Mouse (Mus musculus) spleen, postnatal 4 days (tissue): ENCODE measurements around the gene Sppl2a.
"Not testable (repeated sequence)": the region's sequence is repeated elsewhere in the genome, so short reads cannot be mapped to it uniquely, and the experiment has no call there.

Experiments used
- DNase-seq, 2 experiments: peaks; one replicate each; pipeline ENCODE4 v3.0.0; 2022; ENCODE audit warnings: low spot score in 2 of 2

The Sppl2a gene

GRCm38 (mm10) chr2:126932897-126933641 lies at the start of gene Sppl2a:
Sppl2a (minus strand) TSS chr2:126933235.
- DNase-seq = peak; percentile 84 to 93

DNA sequence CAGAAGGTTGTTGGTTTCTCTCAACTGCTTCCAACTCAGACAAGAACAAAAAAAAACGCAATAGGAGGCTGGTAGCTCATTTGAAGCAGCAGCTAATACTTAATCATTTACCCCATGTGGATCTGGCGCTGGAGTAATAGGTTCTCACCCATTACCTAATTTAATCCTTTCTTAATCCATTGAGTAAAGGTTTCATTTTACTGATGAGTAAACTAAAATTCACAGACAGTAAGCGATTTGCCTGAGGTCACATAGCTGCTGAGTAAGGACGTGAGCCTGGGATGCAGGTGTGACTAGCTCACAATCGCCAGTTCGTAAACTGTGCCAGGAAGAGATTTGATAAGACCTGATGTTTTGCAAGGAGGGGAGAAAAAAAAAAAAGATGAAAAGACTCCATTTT lies 44.4 kb upstream of the Sppl2a start:
- no peak for DNase-seq

DNA sequence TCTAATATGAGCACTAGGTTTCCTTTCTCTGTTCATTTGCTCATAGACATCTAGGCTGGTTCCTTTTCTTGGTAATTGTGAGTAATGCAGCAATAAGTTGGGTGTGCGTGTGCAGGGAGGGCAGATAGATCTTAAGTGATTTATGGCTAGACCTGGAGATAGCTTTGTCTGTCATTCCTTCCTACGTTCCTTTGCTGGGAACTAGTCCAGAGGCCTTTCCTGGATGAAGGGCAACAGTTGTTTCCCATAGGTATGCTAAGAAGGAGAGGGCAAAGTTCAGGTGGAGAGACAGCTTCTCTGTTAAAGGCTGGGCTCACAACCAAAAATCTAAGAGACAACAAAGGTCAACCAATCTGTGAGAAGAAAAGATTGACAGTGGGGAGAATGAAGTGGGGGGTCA lies 28.7 kb upstream of the Sppl2a start:
- DNase-seq = no peak

DNA sequence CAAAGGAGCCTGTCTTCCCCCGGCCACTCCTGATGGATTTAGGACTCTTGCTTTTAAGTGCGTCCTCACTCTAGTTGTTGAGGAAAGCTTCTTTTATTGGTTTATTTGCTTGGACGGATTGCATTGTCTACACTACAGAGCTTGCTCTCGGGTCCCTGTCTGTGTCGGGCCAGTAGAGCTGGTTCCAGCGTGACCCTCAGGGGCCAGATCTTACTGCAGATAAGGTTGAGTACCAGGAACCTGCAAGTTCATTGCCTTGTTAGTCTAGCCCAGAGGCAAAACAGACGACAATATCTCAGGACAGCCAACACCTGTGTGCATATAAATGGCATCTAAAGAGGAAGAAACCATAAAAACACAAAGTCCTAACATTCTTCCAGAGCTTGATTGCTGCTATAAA lies 22.6 kb upstream of the Sppl2a start:
- DNase-seq = no peak

GRCm38 (mm10) chr2:126951085-126951484 lies 18.1 kb upstream of the Sppl2a start:
- DNase-seq = no peak

DNA sequence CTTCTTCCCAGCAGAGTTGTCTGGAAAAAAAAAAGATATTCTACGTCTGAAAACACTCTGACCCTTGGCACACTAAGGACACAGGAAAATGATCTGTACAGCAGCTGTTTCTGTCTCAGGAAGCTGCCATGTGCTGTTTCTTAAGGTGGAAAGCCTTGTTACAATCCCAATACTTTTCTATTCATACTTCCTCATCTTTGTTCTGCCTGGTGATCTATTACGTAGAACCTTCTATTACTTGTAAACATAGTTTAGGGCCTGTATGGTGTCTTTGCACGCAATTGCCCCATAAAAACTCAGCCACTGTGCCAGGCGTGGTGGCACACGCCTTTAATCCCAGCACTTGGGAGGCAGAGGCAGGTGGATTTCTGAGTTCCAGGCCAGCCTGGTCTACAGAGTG lies 17.4 kb upstream of the Sppl2a start:
- DNase-seq = no peak

DNA sequence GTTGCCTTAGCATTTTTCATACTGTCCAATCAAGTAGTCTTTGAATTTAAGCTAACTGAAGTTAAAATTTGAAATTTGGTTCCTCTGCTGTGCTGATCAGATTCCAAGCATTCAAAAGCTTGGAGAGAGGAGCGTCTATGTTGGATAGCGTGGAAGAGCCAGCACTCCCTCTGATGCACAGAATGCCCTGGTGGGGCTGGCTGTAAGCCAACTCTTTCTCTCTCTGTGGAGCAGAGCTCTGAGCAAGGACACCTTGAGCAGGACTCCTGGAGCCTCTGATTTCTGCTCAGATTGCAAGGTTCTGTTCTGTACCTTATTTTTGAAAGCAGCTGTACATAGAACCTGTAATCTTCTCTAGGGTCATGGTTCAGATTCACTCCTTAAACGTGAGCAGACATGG lies 16.8 kb upstream of the Sppl2a start:
- no peak for DNase-seq

DNA sequence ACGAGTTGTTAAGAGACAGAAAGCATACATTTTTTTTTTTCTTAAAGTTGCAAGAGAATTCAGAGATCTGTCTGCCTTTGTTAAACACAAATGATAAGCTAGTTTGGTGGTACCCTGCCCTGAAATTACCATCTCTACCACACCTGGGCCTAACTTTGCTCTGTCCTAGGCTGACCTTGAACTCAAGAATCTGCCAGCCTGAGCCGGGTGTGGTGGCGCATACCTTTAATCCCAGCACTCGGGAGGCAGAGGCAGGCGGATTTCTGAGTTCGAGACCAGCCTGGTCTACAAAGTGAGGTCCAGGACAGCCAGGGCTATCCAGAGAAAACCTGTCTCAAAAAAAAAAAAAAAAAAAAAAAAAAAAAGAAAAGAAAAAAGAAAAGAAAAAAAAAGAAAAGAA lies 16.3 kb upstream of the Sppl2a start:
- DNase-seq = not testable (repeated sequence)

- no peak for DNase-seq
These were observed 15.2 kb upstream of the Sppl2a start for GRCm38 (mm10) chr2:126948231-126948630.

DNA sequence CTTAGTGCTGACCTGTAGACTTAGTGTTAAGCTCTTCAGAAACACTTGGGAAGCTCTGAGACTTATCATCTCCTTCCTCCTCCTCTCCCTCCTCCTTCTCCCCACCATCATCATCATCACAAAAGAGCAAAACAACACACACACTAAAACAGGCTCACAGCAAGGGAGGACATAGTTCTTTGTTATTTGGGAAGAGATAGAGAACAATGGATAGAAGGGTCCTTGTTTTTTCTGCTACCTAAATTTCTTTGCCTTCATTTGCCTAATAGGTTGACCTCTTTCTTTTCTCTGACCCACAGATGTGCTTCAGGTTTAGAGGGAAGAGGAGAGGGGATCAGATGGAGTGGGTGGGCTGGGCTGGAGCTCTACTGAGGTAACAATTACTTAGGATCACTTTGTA lies 14.6 kb upstream of the Sppl2a start:
- no peak for DNase-seq

GRCm38 (mm10) chr2:126943211-126943610 lies 10.2 kb upstream of the Sppl2a start:
- DNase-seq = no peak

DNA sequence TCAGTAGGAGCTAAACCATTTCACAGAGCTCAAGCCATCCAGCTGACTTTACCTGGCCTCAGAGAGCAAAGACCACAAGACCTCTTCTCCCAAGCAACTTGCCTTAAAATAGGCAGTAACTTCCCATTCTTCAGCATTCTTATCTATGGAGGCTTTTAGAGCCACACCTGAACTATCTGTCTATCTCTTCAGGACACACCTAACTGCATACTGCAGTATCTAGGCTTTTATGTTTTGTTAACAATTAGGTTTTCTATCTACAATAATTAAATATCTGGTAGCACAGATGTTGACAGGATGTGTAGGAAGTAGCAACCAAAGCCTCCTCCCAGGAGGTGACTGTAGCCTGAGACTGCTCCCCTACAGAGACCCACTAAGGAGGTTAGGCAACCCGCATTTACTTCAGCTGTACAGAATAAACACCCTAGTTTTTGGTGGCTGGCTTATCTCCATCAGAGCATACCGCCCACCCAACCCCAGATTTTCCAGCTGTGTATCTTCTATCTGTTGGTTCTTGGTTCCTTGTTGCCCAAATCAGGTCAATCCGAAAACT lies 7.4 kb upstream of the Sppl2a start:
- no peak for DNase-seq

- DNase-seq = no peak
These were observed 5.0 kb upstream of the Sppl2a start for GRCm38 (mm10) chr2:126938069-126938468.

- DNase-seq = no peak
These were observed 886 bp upstream of the Sppl2a start for GRCm38 (mm10) chr2:126933921-126934320.

DNA sequence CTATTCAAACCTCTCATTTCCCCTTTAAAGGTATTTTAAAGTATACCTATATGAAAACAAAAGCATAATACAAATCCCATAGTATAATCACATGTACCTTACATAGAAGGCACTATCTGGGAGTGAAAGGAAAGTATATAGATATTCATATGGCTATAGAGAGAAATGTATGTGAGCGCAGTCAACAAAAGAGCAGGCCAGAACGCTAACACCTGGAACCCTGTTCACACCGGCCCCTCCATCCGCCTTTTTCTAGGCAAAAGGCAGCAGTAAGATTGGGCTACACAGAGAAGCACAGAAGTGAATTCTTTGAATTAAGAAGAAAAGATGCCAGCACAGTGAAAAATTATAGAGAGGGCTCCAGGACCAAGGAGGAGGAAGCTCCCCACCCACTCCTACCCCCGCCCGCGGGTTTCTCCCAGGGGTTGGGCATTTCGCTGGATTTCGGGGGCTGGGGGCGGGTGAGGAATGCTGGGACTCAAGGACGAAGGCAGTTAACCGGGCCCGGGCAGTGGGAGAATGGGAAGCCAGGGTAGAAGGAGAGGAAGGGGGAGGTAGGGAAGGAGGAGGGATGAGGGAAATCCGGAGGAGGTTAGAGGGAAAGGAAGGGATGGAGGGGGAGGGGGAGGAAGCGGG lies 656 bp downstream of the Sppl2a start:
- DNase-seq = peak; percentile 37 to 71

DNA sequence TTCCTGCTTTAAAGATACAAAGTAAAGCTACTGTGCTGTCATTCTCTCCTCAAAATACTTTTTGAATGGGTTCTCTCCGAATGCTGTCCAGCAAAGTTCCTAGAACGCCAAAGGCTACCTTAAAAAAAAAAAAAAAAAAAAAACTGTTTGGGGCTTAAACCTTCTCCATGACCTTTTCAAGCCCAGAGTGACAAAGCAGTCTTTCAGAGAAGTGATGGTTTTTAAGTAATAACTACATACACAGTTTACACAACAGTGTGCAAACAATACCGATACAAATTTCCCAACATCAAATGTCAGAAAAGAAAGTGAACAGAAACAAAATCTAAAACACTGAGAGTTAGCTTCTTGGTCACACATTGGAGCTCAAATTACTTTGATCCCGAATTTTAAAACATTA lies 1.3 kb downstream of the Sppl2a start:
- DNase-seq = no peak

DNA sequence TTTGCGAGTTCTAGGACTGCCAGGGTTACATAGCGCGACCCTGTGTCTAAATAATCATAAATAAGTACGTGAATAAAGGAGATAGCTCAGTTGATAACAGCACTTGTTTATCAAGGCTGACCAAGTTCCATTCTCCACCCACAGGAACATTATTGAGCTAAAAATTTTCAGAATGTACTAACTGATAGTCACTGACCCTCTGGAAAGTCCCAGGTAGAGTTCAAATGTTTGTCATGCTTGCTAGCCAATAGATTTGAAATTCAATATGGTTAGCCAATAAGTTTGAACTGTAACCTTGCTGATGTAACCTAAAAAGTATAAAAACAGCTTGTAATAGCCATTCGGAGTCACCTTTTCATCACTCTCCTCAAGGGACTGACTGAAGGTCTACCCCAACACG lies 4.4 kb downstream of the Sppl2a start:
- DNase-seq = no peak

DNA sequence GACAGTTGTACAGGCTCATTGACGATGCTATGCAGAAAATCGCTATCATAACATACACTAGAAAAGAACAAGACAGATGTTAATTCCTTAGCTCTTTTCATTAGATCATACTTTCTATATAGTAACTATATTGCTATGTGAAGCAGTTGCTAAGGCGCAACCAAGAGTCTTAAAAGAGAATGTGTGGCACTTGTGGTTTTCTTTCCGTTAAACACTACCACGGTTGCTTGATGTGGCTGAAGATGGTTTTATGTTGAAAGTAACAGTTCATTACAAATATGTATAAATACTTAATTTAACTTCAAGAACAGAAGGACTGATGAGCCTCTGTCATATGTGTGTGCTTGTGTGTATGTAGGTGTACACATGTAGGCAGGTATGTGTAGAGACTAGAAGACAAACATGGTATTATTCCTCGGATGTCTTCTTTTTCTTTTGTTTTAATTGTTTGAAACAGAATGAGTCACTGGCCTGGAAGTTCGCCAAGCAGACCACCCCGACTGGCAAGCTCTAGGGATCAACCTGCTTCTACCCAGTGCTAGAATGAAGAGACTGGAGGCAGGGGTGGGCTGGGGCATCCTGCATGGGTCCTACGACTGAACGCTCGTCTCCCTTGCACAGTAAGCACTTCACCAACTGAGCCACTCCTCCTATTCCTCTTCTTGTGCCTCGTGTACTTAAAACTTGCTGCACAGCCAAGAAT lies 12.5 kb downstream of the Sppl2a start:
- no peak for DNase-seq

GRCm38 (mm10) chr2:126916236-126916635 lies 16.8 kb downstream of the Sppl2a start:
- DNase-seq = no peak

DNA sequence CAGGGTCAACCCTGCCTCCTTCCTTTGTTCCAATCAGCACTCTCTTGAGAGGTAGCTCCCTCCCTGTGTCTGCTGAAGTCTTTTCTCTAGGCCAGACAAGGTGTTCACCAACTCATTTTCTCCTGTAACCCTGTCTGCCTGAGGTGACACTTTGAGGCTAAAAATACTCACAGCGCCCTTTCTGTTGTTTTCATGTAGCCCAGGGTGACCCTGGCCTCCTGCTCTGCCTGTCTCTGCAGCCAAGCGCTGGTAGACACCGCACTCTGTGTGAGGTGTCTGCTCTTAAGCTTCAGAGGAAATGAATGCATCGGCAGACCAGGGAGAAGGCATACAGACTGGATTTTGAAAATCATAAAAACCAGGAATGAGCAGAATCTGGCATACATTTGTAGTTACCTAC lies 18.9 kb downstream of the Sppl2a start:
- no peak for DNase-seq

- DNase-seq = no peak
These were observed 28.9 kb downstream of the Sppl2a start for GRCm38 (mm10) chr2:126904162-126904561.

DNA sequence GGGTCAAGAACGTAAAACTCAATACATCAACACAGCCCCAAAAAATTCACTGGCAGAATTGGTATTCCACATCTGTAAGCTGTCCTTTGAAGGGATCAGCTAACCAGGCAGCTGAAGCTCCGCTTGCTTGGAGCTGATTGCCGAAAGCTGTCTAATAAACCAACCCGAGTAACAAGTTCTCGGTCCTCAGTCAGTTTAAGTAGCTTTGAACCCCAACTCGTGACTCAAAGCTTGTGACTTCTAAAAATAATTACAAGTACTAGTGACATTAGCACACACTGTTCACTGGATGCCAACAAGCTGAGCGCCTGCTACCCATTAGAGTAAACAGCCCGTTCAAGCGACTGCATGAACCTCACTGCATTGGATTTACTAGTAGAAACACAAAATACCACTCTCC lies 35.5 kb downstream of the Sppl2a start:
- no peak for DNase-seq

DNA sequence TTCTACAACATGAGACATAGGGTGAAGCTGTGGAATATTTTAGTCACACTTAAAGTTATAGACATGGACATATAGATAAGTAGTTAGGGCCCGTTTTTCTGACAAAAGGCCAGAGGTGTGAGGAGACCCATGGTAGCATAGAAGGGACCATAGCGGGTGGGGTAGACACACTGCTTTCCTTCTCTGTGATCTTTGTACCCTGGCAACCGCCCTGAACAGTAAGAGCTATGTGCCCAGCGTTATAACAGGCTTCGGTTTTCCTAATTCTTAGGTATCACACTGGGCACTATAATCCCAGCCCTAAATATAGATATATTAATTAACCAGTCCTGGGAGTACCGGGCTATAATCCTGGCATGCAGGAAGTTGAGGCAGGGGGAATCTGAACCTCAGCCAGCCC lies 36.1 kb downstream of the Sppl2a start:
- DNase-seq = no peak
